Mouse (Mus musculus) small intestine, adult 10 weeks (tissue): Measurements from ENCODE around the gene Slamf8. TPM values are rescaled to one million over a fixed set of nuclear protein-coding genes. Genes with fewer than 3 reads are reported as not detected.

Experiments used
- polyA plus RNA-seq: library from polyadenylated mRNA; stranded (reverse); fragments of 350-450 nt; fragmentation: Illumina TruSeq; extraction: RNeasy Lipid Tissue Mini Kit (QIAGEN cat#74804); gene quantifications from one replicate; pipeline ENCODE4 v1.2.3, GENCODE M21; 2014; ENCODE audit warnings: low replicate concordance

Gene Slamf8
- 2.0 TPM for polyA plus RNA-seq

GRCm38 (mm10) chr1:172590385-172590784, at the start of gene Slamf8:
Slamf8 (minus strand) TSS chr1:172590568.

GRCm38 (mm10) chr1:172632451-172633326, 42.3 kb upstream of the Slamf8 start, which contains the start of gene Dusp23:
Dusp23 (minus strand) TSS chr1:172632962.

GRCm38 (mm10) chr1:172602326-172602725, 12.0 kb upstream of the Slamf8 start, which contains the start of gene Fcrl6:
Fcrl6 (minus strand) TSS chr1:172602551.

GRCm38 (mm10) chr1:172555638-172556037, 34.7 kb downstream of the Slamf8 start, which contains the start of gene Vsig8:
Vsig8 (plus strand) TSS chr1:172555938.

Other genes starting within 250 kb of the Slamf8 start
- 3.3 TPM for gene Kcnj10, start 249.4 kb downstream of the Slamf8 start, polyA plus RNA-seq
- 25.7 TPM for gene Pigm, start 214.0 kb downstream of the Slamf8 start, polyA plus RNA-seq
- gene Slamf9, start 115.2 kb downstream of the Slamf8 start, polyA plus RNA-seq: 0.67 TPM
- gene Igsf9, start 108.8 kb downstream of the Slamf8 start, polyA plus RNA-seq: 3.3 TPM
- gene Tagln2, start 90.5 kb downstream of the Slamf8 start, polyA plus RNA-seq: 38.2 TPM
- not detected for gene Cfap45, start 69.8 kb downstream of the Slamf8 start, polyA plus RNA-seq
- not detected for gene Vsig8, start 34.6 kb downstream of the Slamf8 start, polyA plus RNA-seq
- gene Fcrl6, start 12.0 kb upstream of the Slamf8 start, polyA plus RNA-seq: not detected
- gene Dusp23, start 42.4 kb upstream of the Slamf8 start, polyA plus RNA-seq: 2.3 TPM
- gene Crp, start 107.5 kb upstream of the Slamf8 start, polyA plus RNA-seq: 4.2 TPM